Mouse (Mus musculus): ENCODE measurements around the gene Tas2r143. TPM values are rescaled to one million over a fixed set of nuclear protein-coding genes. Genes with fewer than 3 reads are reported as not detected.

Gene Tas2r143
- total RNA-seq, 2 experiments from 2014 or later, result 4.5 TPM; not detected in 1

DNA sequence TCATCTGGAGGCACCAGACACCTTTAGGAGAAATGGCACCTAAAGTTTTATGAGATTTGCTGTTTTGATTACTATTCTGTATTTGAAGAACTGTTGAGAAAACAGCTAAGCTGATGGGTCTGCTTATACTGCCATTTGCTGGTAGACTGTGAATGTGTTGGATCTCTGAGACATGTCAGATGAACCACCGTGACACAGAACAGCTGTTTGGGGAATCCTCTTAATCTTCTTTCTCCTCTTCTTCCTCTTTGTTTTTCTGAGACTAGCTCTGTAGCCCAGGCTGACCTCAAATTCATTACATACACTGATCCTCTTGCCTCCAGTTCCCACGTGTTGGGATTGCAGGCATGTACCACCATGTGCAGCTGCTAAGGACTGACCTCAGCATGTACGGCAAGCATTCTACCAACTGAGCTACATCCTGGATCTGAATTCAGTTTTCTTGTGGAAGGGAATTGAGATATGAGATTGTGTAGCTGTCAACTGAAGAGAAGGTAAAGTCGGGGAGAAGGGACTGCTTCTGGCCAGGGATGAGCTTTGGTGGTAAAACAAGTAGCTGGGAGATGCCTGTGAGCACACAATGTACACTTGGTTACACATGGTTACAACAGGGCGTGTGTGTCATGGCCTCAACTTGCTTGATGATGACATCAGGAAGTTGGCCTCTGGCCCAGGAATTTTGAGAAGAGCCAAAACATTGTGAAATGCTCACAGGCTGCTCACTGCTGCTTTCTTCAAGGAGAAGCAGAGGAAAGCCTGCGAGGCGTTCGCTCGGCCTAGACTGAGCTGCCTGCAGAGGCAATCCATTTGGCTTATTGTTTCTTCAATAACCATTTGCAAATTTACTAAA, 3.9 kb upstream of the Tas2r143 start:
- peak; percentile 83 to 88 for DNase-seq (ENCODE audit: low spot score in 2 of 2)

DNA sequence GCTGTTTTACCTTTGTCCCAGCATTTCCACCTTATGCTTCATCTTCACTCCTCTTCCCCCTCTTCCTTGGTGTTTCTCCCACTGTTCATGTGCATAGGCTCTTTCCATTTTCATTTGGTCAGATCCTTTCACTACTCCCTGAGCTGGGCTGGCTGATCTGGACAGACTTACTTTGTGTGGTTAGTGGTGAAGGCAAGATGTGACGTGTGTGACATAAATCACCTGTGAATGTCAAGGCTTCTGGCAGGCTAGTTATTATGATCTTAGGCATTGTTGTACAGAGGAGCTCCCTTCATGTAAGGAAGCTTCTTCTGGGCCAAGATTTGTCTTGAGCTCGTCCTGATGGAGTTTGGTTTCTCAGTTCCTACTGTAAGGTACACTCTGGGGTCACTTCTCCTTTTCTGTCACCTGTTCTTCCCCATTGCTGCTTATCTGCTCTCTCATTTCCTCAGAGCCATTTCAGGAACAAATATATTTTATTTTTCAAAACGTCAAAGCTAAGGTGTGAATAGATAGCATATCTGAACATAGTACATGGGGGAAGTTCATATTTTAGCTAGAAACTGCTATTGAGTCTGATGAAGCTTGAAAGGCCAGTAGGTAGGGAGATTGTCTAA, 2.9 kb upstream of the Tas2r143 start:
- peak in 1 of 2 experiments; percentile 47 for DNase-seq (ENCODE audit: low spot score in 2 of 2)

DNA sequence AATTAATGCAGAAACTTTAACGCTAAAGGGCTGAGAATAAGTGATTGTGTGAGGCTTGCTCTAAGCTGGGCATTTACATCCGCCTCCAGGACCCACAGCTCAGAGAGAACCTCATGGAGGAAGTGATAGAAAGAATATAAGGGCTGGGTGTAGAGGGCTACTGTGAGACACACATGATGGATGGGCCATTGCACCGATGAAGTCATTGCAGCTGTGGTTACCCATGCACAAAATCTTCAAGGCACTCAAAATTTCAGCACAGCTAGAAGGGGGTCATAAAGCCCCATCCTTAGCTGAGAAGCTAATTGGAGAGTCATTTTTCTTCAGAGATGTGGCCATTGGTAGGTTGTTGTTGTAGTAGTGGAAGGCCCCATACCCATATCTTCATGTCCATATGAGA, 1.8 kb upstream of the Tas2r143 start:
- no peak for DNase-seq (ENCODE audit: low spot score in 2 of 2)

DNA sequence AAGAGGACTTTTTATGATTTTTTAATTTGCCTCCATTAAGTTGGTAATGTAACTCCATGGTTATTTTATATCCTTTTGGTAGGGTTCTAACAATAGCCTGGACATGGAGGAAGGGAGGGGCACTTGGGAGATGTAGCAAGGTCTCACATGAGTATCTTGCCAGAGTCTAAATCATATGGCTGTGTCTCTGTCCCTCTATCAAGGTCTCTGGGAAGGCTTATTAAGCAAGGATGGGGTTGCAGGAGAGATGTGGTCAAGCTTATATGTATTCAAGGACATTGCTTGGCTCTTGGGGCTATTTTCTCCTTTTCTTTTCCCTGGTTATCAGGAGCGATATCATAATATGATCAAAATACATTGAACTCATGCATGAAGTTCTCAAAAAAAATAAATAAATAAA, 1.0 kb upstream of the Tas2r143 start:
- DNase-seq (ENCODE audit: low spot score in 2 of 2), result no peak

DNA sequence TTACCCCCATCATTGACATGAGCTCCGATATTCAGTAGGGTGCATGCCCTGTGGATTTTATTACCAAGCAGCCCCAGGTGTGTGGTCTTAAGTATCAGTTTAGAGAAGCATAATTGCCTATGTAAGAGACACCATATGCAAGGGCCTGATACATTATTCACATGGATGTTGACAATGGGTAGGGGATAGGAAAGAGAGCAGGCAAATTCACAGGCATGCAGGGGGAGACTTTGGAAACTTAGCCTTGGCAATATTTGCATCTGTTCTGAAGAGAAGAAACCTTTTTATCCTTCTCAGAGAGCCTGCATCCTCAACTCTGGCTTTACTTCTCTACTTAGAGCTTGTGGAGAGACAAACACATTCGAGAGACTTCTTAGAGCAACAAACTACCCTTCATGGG, 5.1 kb downstream of the Tas2r143 start, which contains the start of gene Tas2r135:
Tas2r135 (plus strand) TSS at position 301 of the 400 bp plus-strand sequence.
- DNase-seq (ENCODE audit: low spot score in 2 of 2), result no peak

DNA sequence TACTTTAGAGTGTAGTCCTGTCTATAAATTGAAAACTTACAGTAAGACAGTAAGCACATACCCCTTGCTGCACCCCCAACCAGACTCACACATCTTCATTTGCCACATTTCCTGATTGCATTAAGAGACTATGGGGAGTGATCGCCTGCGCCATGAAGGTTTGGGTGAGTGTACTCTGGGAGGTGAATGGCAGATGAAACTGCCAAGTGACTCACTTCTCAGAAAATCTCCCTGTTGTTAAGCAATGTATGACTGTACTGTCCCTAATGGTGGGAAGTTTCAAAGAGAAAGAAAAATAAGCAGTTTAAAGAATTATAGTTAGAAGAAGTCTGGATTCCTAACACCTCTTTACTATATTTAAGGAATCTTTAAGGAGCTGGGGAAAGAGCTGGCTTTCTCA, 19.4 kb downstream of the Tas2r143 start:
- no peak for DNase-seq (ENCODE audit: low spot score in 2 of 2)

DNA sequence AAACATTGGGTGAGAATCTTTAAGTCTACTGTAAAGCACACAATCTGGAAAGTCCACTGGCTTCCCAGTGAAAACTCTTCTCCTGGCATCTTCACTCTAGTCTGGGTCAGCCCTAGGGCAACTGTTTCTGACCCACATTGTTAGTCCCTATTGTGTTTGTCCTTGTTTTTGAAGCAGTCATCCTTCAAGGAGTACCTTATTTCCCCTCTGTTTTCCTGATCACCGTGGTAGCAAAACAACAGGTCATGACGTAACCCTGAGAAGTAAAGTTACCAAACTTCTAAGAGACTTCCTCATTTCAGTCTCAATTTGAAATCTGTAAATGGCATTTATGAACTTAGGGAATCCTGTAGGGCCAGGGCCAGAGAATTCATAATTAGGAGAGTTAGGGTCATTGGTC, 21.4 kb downstream of the Tas2r143 start:
- no peak for DNase-seq (ENCODE audit: low spot score in 2 of 2)

DNA sequence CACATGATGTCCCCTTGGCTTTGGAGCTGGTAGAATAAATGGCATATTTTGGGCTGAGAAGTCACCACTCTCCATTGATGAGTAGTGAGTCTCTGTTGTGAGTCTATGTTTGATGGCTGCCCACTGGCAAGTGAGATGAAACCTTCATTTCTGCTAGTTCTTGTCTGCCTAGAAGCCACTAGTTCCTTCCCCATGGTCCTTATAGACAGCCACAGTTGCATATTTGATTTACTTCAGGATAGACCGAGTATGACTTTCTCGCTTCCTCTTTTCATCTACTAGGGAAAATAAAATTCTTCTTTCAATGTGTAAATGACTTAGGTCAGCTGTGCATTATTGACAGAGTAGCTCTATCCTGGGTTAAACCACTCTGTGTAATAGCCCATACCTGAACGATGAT, 24.4 kb downstream of the Tas2r143 start:
- no peak for DNase-seq (ENCODE audit: low spot score in 2 of 2)

DNA sequence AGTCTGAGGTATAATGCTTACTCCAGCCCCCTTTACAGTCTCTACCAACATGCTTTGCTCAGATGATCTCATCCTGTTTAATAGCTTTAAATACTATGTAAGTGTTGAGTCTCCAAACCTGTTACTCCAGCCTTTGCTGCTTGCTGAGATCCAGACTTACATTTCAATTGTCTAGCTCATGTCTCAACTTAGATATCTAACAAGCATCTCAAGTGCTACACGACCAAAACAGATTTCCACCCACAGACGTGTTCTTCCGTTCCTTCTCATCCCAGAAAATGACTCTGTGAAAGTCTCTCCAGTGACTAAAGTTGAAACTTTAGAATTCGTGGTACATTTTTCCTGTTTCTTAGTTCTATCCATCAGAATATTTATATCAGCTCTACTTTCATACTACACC, 26.3 kb downstream of the Tas2r143 start:
- no peak for DNase-seq (ENCODE audit: low spot score in 2 of 2)

DNA sequence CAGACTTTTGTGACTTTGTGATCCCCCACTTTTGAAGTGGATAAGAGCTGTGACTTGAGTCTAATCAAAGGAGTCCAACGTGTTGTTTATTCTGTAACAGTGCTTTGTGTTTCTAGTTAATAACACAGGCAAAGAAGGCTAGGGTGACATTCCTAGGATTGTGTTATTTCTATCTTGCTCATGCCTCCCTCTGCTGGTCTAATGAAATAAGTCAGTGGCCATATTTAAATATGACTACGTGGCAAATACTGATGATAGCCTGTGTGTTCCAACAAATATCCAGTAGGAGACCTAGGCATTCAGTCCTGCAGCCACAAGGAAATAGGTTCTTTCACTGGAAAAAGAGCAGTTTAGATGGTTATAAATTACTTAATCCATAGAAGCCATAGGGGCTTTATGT, 33.5 kb downstream of the Tas2r143 start:
- DNase-seq (ENCODE audit: low spot score in 2 of 2), result no peak

GRCm38 (mm10) chr6:42434446-42434845, 34.4 kb downstream of the Tas2r143 start, which contains the start of gene Tas2r126:
Gene Tas2r126 (plus strand): TSS chr6:42434535.
- DNase-seq (ENCODE audit: low spot score in 2 of 2), result no peak

- no peak for DNase-seq (ENCODE audit: low spot score in 2 of 2)
Measured at GRCm38 (mm10) chr6:42435490-42435889, 35.5 kb downstream of the Tas2r143 start.

DNA sequence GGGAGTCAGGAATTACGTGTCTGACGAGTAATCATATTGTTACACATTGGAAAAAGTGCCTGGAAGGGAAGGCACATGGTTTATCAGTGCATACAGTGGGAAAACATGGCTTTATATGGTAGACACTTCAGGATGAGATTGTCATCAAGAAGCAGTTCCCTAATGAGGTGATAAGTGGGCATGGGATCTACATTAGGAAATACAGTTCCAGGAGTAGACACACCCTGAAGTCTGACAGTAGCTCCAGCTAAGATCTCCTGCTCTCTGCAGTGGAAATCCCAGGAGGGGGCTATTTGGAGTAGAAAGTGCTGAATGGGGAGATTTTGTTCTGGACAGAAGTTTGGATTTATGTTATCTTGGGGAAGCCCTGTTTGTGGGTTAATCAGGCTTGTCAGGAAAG, 41.4 kb downstream of the Tas2r143 start:
- DNase-seq (ENCODE audit: low spot score in 2 of 2), result no peak

- no peak for DNase-seq (ENCODE audit: low spot score in 2 of 2)
Measured at GRCm38 (mm10) chr6:42444491-42444890, 44.5 kb downstream of the Tas2r143 start.

DNA sequence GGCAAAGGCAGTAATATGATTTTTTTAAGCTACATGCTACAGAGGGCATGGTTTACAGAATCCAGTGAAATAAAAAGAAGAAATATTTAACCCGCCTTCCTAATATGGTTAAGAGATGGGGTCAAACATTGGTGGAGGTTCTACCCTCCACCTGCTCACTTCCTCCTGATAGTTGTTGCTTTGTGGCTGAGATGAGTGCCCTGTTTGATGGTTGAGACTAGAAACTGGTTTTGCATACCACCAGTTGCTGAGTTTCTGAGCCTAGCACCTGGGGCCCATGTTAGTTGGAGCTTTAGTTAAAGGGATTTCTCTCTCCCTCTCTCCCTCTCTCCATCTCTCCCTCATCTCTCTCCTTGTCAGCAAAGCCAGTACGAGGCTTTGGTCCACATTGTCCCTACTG, 47.3 kb downstream of the Tas2r143 start:
- DNase-seq (ENCODE audit: low spot score in 2 of 2), result no peak

Other genes with a start within 250 kb of the Tas2r143 start
- gene Tas2r144, start 184.9 kb upstream of the Tas2r143 start, total RNA-seq (2021), result not detected
- gene Gstk1, start 154.3 kb upstream of the Tas2r143 start, total RNA-seq (2021), result 100 to 1,000 TPM in 1 of 2 experiments, 10 to 100 TPM in 1; 79.7 to 476 TPM
- 1 to 10 TPM in 1 of 2 experiments, under 1 TPM in 1; 0.35 to 5.6 TPM for gene Tmem139, start 138.3 kb upstream of the Tas2r143 start, total RNA-seq (2021)
- gene Casp2, start 135.3 kb upstream of the Tas2r143 start, total RNA-seq (2021), result 10 to 100 TPM; 16.6 to 24.1 TPM
- gene Clcn1, start 113.6 kb upstream of the Tas2r143 start, total RNA-seq (2021), result under 1 TPM; 0.10 TPM
- under 1 TPM; 0.13 to 0.29 TPM for gene Fam131b, start 75.6 kb upstream of the Tas2r143 start, total RNA-seq (2021)
- 100 to 1,000 TPM; 115 to 138 TPM for gene Zyx, start 50.6 kb upstream of the Tas2r143 start, total RNA-seq (2021)
- under 1 TPM; 0.45 to 0.46 TPM for gene Epha1, start 27.0 kb upstream of the Tas2r143 start, total RNA-seq (2021)
- 1 to 10 TPM in 1 of 2 experiments, under 1 TPM in 1; 0.38 to 3.4 TPM for gene Tas2r135, start 5.2 kb downstream of the Tas2r143 start, total RNA-seq (2021)
- under 1 TPM in 1 of 2 experiments, not detected in 1; 0.89 TPM for gene Tas2r126, start 34.3 kb downstream of the Tas2r143 start, total RNA-seq (2021)
- gene Olfr458, start 65.0 kb downstream of the Tas2r143 start, total RNA-seq (2021), result not detected
- gene Olfr457, start 76.1 kb downstream of the Tas2r143 start, total RNA-seq (2021), result not detected
- gene Olfr456, start 87.0 kb downstream of the Tas2r143 start, total RNA-seq (2021), result not detected
- gene Olfr455, start 147.3 kb downstream of the Tas2r143 start, total RNA-seq (2021), result not detected
- not detected for gene Tcaf3, start 197.5 kb downstream of the Tas2r143 start, total RNA-seq (2021)
- gene Tcaf2, start 245.0 kb downstream of the Tas2r143 start, total RNA-seq (2021), result 10 to 100 TPM; 13.1 to 18.9 TPM

All from adrenal gland, adult 18-20 months (tissue).